Mouse (Mus musculus) thymus, adult 2 months (tissue): ENCODE results near the gene Ak9. TPM values are rescaled to one million over a fixed set of nuclear protein-coding genes. Genes with fewer than 3 reads are reported as not detected.

Experiments used
- DNase-seq: peaks from one replicate; pipeline ENCODE4 v3.0.0; 2021
- H3K27ac ChIP-seq: fragments of 200-500 bp; 2 replicates; pipeline ENCODE4 v1.5.1; 2012; ENCODE audit warnings: low read length, control low read depth; ENCODE audit not compliant: control insufficient read depth, insufficient read depth
- H3K27me3 ChIP-seq: fragments of 200-500 bp; 2 replicates; pipeline ENCODE4 v1.6.1; 2012; ENCODE audit warnings: mild to moderate bottlenecking, low read length, moderate library complexity, mixed read lengths; ENCODE audit not compliant: control insufficient read depth, insufficient read depth
- H3K36me3 ChIP-seq: fragments of 200-500 bp; 2 replicates; pipeline ENCODE4 v1.6.1; 2012; ENCODE audit warnings: mild to moderate bottlenecking, low read length, moderate library complexity; ENCODE audit not compliant: control insufficient read depth, insufficient read depth
- H3K4me1 ChIP-seq: fragments of 200-500 bp; replicated peaks from 2 replicates; pipeline ENCODE4 v1.6.1; 2012; ENCODE audit warnings: low read length; ENCODE audit not compliant: control insufficient read depth, insufficient read depth
- H3K4me3 ChIP-seq: fragments of 200-500 bp; 2 replicates; pipeline ENCODE4 v1.5.1; 2012; ENCODE audit warnings: mild to moderate bottlenecking, low read length, control low read depth, moderate library complexity; ENCODE audit not compliant: control insufficient read depth, insufficient read depth
- CTCF ChIP-seq: fragments of 200-500 bp; IDR thresholded peaks from 2 replicates; pipeline ENCODE4 v1.5.1; 2012; ENCODE audit warnings: mild to moderate bottlenecking, control low read depth, low read length, moderate library complexity, borderline replicate concordance; ENCODE audit not compliant: control insufficient read depth, poor library complexity, insufficient read depth; ENCODE audit errors: extremely low read depth
- POLR2A ChIP-seq: fragments of 200-500 bp; IDR thresholded peaks from 2 replicates; pipeline ENCODE4 v1.6.1; 2012; ENCODE audit warnings: mild to moderate bottlenecking, low read length, control low read depth, moderate library complexity; ENCODE audit not compliant: control insufficient read depth, poor library complexity, insufficient read depth; ENCODE audit errors: extremely low read depth
- WGBS: fragments of 180-500 bp; shearing (Covaris S2); methylation state at CpG from one replicate; pipeline ENCODE4 v1.1.7; 2018; 5-methylcytosine and 5-hydroxymethylcytosine counted together
- polyA plus RNA-seq: library from polyadenylated mRNA; depleted of rRNA; stranded (reverse); fragments of >200 nt; gene quantifications from 2 replicates; pipeline ENCODE4 v1.2.3, GENCODE M21; 2012

Gene Ak9
- polyA plus RNA-seq, 1 experiment = 0.04 TPM

DNA sequence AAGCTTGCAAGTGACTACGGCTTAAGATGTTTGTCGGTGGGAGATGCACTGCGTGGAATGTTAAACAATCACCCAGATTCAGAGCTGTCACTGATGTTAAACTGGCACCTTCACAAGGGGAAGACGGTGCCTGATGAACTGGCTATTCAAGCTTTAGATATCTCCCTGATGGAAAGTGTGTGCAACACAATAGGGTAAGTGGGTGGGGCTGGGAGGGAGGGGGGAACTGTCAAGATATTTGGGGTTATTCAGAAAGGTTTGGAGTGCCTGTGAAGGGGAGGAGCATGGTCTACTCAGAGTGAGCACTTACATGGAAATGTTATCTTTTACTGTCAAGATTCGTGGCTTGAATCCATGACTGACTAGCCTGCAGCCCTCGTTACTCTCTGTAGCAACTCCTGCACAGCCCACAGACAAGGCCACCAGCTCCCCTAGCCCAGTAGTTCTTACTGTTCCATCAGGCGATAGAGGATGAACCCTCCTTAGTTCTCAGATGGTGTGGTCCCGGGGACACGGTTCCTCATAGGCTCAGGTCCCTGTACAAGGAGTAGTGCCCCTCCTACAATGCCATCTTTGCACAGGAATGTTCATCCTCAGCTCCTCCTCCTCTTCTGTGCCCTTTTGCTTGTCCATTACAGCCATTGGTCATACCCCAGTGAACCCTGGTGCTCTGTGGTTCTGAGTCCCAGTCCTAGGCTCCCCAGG is 116.9 kb downstream of the Ak9 start:
- WGBS = 88% methylated on average over 9 of the region's 9 CpGs
- H3K4me1 ChIP-seq = no peaks in the 10 kb centered on the region
- no peaks in the 10 kb centered on the region for H3K36me3 ChIP-seq
- no peak overlapping the region for H3K4me3 ChIP-seq
- H3K27ac ChIP-seq = no peak overlapping the region
- TF ChIP-seq CTCF (no peak), POLR2A (no peak)
- DNase-seq = no peak
- no peaks in the 10 kb centered on the region for H3K27me3 ChIP-seq

DNA sequence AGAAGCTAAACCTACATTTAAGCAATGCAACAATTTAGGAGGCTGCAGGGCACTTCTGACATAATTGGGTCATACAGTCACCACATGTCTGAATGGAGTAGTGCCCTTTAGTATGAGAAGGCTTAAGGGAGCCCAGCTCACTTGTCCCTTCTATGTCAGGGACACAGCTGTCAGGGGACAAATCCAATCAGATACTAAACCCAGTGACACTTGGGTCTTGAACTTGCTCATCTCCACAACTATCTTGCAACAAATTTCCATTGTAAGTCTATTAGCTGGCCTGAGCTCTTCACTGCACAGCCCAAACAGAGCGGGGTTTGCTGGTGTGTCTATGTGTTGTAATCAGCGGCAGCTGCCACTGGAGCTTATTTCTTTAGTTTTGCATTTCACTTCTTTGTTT is 119.9 kb downstream of the Ak9 start:
- H3K27ac ChIP-seq = no peak overlapping the region
- TF ChIP-seq CTCF (no peak), POLR2A (no peak)
- no peaks in the 10 kb centered on the region for H3K27me3 ChIP-seq
- no peak for DNase-seq
- 94% methylated on average over 2 of the region's 2 CpGs for WGBS
- H3K4me3 ChIP-seq = no peak overlapping the region
- no peaks in the 10 kb centered on the region for H3K36me3 ChIP-seq
- no peaks in the 10 kb centered on the region for H3K4me1 ChIP-seq

DNA sequence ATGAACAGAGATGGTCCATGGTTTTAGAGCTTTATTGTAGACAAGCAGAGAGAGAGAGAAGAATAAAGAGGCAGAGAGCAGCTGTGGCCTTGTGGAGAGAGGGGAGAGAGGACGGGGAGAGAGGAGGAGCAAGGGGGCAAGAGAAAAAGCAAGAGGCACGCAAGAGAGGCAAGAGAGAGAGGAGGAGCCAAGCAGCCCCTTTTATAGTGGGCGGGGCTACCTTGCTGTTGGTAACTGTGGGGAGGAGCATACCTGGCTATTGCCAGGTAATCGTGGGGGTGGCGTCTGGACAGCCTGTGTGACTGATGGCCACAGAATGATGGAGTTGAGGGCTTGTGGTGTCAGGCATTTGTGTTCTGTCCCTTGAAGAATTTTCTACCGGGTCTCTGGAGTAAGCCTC is 122.6 kb downstream of the Ak9 start:
- WGBS = 78% methylated on average over 6 of the region's 6 CpGs
- TF ChIP-seq POLR2A = no peak
- no peak for TF ChIP-seq CTCF

DNA sequence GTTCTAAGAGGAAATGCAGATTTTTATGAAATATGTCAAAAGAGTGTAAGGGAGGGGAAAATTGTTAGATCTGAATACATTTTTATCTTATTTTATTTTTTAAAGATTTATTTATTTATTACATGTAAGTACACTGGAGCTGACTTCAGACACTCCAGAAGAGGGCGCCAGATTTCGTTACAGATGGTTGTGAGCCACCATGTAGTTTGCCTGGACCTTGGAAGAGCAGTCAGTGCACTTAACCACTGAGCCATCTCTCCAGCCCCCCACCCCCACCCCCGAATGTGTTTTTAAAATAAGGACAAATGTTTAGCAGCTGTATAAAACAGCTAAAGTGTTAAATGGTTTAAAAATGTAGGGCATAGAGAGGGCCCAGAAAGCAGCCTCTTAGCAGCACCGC is 130.8 kb downstream of the Ak9 start:
- H3K4me3 ChIP-seq = no peak overlapping the region
- WGBS = 32% methylated on average over 4 of the region's 4 CpGs
- no peak overlapping the region for H3K27ac ChIP-seq
- no peak for TF ChIP-seq POLR2A
- no peak for TF ChIP-seq CTCF
- peak; percentile 59 for DNase-seq
- H3K27me3 ChIP-seq = no peaks in the 10 kb centered on the region
- no peaks in the 10 kb centered on the region for H3K4me1 ChIP-seq
- no peaks in the 10 kb centered on the region for H3K36me3 ChIP-seq

More for the DNA sequence above, 122.6 kb downstream of the Ak9 start:
- Histone ChIP-seq H3K27me3 (no peaks in the 10 kb centered on the region), H3K36me3 (no peaks in the 10 kb centered on the region), H3K4me1 (no peaks in the 10 kb centered on the region), H3K4me3 (no peak overlapping the region), H3K27ac (no peak overlapping the region)
- no peak for DNase-seq

DNA sequence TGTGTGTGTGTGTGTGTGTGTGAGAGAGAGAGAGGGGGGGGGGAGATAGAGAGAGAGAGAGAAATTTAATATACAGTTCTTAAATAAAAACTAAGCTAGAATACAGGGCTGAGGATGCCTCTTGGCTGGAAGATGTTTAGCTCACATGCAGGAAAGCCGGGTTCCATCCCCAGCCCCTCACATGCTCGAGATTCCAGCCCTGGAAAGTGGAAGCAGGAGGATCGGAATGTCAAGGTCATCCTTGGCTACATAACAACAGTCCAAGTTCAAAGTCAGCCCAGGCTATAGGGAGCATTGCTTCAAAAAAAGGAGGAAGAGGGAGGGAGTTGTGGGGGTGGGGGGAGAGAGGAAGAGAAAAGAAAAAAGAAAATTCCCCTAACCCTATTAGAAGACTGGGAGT is 131.4 kb downstream of the Ak9 start:
- WGBS = 80% methylated on average over 3 of the region's 3 CpGs
- H3K36me3 ChIP-seq = no peaks in the 10 kb centered on the region
- H3K4me3 ChIP-seq = no peak overlapping the region
- no peak for DNase-seq
- H3K27ac ChIP-seq = no peak overlapping the region
- H3K4me1 ChIP-seq = no peaks in the 10 kb centered on the region
- H3K27me3 ChIP-seq = no peaks in the 10 kb centered on the region
- TF ChIP-seq POLR2A (no peak), CTCF (no peak)

DNA sequence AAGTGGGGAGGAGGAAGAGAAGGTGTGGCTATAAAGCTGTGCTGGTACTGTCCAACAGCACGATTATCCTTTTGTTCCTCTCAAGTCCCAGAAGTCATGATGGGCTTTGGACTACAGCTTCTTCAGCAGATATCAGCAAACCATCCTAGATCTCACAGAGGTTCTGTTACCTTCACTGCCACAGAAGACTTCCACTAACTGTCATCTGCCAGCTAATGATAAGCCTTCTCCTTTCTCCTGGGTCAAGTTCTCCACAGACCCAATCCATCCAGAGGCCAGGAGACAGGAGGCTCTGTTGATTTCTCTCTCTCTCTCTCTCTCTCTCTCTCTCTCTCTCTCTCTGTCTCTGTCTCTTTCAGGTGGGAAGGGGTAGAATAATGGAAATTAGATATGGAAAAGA is 144.4 kb downstream of the Ak9 start:
- WGBS = 72% methylated on average over 1 of the region's 1 CpGs
- H3K36me3 ChIP-seq = no peaks in the 10 kb centered on the region
- no peak overlapping the region for H3K4me3 ChIP-seq

DNA sequence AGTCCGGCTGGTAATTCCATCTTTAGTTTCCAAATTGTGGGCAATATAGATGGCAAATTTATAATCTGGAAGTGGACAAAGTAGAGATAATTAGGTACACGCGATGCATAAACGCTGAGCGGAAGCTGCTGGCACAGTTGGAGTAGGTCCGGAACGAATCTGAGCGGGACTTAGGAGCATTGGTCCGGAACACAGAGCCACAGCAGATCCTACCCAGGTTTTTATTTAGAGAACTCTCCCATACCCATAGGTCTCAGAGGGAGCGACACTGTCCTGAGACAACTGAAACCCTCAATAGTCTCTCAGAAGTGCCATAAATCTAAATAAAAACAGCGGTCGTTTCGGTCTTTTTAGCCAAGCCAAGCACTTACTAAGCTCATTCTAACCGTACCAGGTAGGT is 145.9 kb downstream of the Ak9 start:
- Histone ChIP-seq H3K27ac (peak overlapping the region; percentile 84), H3K4me3 (peak overlapping the region; percentile 42), H3K36me3 (no peaks in the 10 kb centered on the region), H3K27me3 (no peaks in the 10 kb centered on the region), H3K4me1 (peaks cover 21% of the 10 kb centered on the region)
- 14% methylated on average over 14 of the region's 14 CpGs for WGBS
- no peak for DNase-seq
- no peak for TF ChIP-seq CTCF
- TF ChIP-seq POLR2A = no peak

More for the DNA sequence above, 144.4 kb downstream of the Ak9 start:
- H3K27me3 ChIP-seq = no peaks in the 10 kb centered on the region
- H3K4me1 ChIP-seq = peaks cover 21% of the 10 kb centered on the region
- no peak for DNase-seq
- TF ChIP-seq CTCF (no peak), POLR2A (no peak)
- no peak overlapping the region for H3K27ac ChIP-seq
